Mouse (Mus musculus) gastrocnemius, postnatal 25 days (tissue): Measurements from ENCODE around the gene Nckap5. TPM values are rescaled to one million over a fixed set of nuclear protein-coding genes. Genes with fewer than 3 reads are reported as not detected.
"Not testable (repeated sequence)": the region's sequence is repeated elsewhere in the genome, so short reads cannot be mapped to it uniquely, and the experiment has no call there.

ENCODE experiments used
- DNase-seq: peaks from one replicate; pipeline ENCODE4 v3.0.0; 2022
- total RNA-seq, 2 experiments: library from RNA; stranded (reverse); gene quantifications; 1 replicate in 1 of 2; 2 replicates in 1 of 2; pipeline ENCODE4 v1.2.3; 2021

Gene Nckap5
- total RNA-seq, 2 experiments from 2014 or later = 0.56 to 1.3 TPM

- DNase-seq = no peak
These were observed 663.1 kb downstream of the Nckap5 start for GRCm38 (mm10) chr1:126167546-126167945.

DNA sequence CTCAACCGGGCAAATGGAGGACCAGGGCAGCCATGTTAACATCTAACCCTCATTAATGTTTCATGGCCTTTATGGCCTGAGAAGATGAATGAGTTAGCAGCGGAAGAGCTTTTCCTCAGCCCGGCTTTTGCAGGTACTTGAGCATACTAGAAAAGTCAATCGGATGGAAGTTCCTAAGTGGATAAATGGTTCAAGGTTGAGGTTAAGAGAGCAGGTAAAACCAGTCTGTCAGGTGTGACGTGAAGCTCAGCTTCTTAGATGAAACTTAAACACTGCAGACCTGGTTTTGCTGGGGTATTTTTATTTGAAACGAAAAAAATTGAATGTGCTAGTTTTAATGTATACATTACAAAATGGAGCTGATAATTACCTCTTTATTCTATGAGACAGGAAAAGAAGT is 671.3 kb downstream of the Nckap5 start:
- no peak for DNase-seq

DNA sequence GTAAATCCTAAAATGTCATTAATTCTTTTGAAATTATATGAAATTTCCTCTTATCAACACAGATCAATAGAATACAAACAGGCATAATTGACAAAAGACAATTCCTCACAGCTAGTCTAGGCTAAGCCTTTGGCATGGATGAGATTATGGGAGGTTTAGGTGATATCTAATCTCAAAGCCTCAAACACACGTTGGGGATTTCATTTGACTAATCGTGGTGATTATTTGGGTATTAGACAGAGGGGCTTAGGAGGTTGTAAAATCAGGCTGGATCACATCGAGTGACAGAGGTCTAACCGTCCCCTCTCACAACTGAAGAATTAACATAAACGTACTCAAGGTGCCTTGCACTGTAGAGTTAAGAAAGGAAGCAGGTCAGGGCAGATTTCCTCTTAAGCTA is 674.8 kb downstream of the Nckap5 start:
- DNase-seq = no peak

DNA sequence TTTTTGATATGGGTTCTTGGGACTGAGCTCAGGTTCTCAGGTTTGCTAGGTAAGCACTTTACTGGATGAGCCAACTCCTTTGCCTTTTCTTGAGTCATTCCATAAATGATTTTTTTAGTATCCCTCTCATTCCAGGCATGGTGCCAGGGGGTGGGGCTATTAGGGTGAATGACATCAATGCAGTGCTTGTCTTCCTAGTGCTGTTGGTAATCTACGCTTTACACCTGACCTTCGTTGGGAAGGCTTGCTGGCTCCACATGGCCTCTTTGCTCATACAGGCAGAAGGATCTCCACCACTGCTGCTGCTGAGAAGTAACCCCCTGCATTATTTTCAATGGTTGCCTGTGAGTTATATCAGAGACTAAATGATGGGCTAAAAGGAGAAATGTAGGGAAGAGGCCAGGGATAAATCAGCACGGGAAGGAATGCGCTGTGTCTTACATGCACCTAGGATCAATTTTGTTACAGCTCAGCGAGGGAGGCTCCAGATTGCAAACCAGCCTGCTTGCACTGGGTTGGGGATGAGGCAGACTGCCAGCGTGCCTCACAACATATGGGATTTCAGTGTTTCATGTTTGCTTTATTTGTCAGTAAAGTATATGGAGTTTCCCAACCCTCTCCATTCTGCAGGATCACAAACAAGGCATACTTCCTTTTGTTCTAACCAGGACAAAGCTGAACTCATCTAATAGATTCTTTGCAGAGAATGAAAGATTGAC is 676.9 kb downstream of the Nckap5 start:
- DNase-seq = no peak

DNA sequence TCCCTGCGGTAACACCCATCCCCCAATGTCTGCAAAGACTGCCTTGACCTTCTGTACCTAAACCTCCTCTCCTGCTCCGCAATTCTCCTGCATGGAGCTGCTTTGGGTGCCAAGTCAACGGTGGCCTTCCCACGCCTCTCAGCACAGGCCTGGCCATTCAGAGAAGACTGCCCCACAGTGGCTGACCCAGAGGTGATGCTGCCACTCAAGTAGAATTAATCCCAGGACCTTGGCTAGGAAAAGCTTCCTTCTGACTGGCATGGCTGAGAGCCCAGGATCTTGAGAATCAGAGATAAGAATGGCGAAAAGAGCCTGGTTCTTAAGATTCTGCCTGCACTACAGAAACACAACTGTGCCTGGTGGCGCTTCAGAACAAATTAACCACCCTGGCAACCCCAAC is 678.4 kb downstream of the Nckap5 start:
- no peak for DNase-seq

GRCm38 (mm10) chr1:126149966-126150365 is 680.6 kb downstream of the Nckap5 start:
- DNase-seq = no peak

DNA sequence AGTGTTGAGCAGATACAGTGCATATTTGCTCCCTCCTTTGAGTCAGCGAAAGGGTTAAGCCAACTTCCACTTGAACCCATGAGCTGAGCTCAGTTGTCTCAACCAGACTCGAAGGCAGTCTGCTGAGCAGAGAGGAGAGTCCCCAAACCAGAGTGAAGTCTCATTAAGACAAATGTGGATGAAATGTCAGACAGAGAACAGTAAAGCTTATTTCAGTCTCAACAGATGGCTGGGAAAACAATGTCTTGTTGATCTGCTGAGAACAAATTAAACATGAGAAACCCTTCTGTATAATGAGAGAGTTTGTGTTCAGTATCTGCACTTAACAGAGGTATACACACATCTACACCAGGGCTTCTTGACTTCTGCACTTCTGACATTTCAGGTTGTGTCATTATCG is 694.9 kb downstream of the Nckap5 start:
- DNase-seq = no peak

GRCm38 (mm10) chr1:126132316-126132715 is 698.3 kb downstream of the Nckap5 start:
- DNase-seq = no peak

GRCm38 (mm10) chr1:126129129-126129528 is 701.5 kb downstream of the Nckap5 start:
- no peak for DNase-seq

GRCm38 (mm10) chr1:126123111-126123510 is 707.5 kb downstream of the Nckap5 start:
- DNase-seq = no peak

- no peak for DNase-seq
These were observed 710.1 kb downstream of the Nckap5 start for GRCm38 (mm10) chr1:126120506-126120905.

DNA sequence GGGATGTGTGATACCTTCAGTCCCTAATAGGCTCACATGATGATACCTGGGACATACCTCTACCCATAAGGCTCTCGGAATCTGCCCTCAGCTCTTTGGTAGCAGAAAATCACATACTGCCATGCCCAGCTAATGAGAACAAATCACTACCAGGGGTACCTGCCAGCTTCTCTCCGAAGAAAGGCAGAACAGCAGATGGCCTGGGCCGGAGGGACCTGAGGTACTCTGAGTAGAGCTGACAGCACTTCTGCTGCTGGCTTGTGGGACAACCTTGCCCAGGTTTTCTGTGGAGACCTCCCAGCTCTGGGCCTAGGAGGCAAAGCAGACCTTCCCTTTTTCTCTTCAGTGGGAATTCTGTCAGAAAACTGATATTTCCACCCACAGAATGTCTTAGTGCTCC is 714.6 kb downstream of the Nckap5 start:
- DNase-seq = no peak

DNA sequence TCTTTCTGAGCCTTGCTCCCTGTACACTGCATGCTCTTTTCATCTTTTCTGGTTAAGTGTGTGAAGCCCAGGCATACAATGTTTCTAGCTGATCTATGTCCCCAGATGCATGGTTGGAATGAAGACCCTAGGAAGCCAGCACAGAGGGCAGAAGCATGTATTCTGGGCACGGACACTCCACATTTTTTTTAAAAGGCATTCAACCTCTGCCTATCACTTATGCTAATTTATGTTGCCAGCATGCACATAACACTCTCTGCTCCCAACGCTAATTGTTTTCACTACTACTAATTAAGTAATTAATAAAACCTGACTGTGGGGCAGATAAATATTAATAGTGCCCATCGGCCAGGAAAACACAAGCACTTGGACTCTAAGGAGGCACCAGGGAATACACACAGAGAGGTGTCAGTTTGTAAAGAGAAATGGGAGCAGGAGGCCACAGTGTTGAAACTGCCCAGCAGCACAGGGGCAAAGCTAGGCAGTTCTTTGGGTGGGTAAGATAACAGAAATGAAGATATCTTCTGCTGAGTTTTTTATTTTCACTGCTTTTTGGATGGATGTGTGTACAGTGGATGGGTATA is 724.8 kb downstream of the Nckap5 start:
- no peak for DNase-seq

DNA sequence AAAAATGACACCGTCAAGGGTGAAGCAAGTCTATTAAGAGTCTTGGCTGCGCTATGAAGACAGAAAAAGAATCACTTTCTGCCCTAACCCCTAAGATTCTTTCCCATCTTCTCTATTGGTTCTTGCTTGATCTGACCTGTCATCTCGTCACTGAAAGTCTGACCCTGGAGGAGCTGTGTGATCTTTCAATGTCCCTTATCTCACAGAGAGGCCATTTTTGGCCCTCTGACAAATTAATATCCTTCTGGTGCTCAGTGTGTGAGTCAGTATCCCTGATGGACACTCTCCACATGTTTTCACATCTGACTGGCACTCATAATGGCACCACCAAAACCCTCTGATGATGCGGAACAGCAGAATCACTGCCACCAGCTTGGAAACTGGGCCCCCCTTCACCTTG is 736.3 kb downstream of the Nckap5 start:
- no peak for DNase-seq

GRCm38 (mm10) chr1:126091979-126092378 is 738.6 kb downstream of the Nckap5 start:
- not testable (repeated sequence) for DNase-seq

DNA sequence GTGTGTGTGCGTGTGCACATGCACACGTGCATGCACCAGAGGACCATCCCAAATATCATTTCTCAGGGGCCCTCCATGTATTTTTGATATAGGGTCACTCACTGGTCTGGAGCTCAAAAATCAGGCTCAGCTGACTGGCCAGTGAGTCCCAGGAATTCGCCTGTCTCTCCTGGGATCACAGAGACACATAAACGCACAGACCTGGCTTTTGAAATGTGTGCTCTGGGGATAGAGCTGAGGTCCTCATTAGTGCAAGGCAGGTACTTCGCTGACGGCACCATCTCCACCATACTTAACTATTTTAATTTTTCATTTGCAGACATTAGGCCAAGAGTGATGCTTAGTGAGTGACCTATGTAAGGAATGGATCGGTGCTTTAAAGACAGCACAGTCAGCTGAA is 743.4 kb downstream of the Nckap5 start:
- DNase-seq = no peak

DNA sequence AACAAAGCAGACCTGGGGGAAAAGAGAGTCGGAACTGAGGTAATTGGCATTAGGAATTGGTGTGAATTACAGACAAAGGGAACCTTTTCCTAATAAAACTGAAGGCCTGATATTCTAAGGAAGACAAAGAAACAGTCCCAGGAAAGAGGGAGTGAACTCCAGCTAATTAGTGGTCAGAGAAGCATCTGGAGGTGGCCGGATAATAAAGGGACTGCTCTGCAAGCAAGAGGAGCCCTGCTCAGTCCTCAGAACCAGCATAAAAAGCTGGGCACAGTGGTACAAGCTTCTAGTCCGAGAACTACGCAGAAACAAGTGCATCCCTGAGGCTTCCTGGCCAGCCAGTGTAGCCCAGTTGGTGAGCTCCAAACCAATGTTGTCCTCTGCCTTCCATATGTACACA is 754.3 kb downstream of the Nckap5 start:
- DNase-seq = no peak

DNA sequence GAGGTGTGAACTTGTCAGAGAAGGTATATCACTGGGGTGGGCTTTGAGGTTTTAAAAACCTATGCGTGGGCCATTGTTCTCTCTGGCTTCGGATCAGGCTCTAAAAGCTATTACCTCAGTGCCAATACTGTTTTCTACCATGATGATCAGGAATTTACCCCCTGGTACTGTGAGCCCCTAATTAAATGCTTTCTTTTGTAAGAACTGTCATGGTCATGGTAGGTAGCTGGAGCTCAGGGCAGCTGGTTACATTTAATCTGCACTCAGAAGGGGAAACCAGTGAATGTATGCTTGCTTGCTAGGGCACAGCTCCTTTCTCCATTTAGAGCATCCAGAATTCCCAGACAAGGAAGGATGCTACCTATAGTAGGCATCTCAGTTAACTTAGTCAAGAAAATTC is 759.7 kb downstream of the Nckap5 start:
- DNase-seq = no peak

DNA sequence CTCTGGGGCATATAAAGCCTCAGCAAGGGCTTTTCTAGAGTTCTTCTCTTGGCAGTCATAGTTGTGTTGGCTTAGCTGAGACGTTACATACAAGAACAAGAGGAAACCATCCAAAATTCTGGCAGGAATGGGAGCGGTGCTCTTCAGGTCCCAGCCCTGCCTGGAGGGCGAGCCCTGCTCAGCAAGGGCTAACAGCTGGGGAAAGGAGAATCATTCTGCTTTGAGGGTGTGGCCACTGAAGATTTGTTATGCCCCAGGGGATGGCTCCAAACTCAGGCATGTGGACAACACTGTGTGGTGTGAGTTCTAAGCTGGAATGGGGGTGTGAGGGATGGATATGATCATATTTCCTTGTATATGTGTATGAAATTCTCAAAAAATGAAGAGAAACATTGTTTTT is 779.1 kb downstream of the Nckap5 start:
- DNase-seq = peak; percentile 19

GRCm38 (mm10) chr1:126042886-126043285 is 787.7 kb downstream of the Nckap5 start:
- DNase-seq = no peak

DNA sequence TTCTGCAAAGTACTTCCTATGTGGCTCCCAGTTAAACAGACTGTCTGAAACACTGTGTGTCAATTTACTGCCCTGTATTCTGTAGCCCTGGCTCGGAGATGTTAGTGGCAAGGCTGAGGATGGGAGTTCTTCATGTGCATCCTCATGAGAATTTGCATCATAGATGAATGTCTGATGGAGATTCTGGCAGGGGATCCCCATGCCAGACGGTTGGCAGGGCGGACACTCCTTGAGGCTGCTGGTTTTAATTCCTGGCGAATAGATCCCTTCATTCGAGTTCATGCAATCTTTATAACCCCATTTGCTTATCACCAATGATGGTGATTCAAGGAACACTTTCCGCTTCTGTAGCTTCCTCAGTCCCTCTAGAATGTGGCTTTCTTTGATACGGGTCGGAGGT is 803.1 kb downstream of the Nckap5 start:
- no peak for DNase-seq

DNA sequence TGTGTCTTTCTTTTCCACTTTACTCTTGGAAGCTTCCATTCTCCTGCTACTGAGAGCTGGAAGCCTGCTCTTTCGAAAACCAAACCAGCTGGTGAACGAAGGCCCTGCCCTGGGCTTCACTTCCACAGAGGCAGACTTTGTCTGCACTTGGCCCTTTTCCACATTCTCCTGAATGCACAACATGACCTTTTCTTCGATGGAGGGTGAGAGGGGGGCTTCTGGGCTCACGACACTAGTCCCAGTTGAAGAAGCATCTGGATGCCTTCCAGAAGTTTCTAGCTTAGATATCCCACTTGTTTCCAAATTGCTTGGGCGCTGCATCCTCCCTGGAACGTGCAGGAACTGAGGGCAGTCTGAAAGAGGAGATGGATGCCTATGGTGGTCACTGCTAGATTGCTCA is 806.1 kb downstream of the Nckap5 start:
- no peak for DNase-seq

- DNase-seq = no peak
These were observed 807.6 kb downstream of the Nckap5 start for GRCm38 (mm10) chr1:126022959-126023358.

- DNase-seq = not testable (repeated sequence)
These were observed 811.9 kb downstream of the Nckap5 start for GRCm38 (mm10) chr1:126018654-126019053.
